Mouse (Mus musculus): ENCODE measurements around the gene Rara. TPM values are rescaled to one million over a fixed set of nuclear protein-coding genes. Genes with fewer than 3 reads are reported as not detected.

Rara gene
- polyA plus RNA-seq, 1 experiment = 37.0 TPM

DNA sequence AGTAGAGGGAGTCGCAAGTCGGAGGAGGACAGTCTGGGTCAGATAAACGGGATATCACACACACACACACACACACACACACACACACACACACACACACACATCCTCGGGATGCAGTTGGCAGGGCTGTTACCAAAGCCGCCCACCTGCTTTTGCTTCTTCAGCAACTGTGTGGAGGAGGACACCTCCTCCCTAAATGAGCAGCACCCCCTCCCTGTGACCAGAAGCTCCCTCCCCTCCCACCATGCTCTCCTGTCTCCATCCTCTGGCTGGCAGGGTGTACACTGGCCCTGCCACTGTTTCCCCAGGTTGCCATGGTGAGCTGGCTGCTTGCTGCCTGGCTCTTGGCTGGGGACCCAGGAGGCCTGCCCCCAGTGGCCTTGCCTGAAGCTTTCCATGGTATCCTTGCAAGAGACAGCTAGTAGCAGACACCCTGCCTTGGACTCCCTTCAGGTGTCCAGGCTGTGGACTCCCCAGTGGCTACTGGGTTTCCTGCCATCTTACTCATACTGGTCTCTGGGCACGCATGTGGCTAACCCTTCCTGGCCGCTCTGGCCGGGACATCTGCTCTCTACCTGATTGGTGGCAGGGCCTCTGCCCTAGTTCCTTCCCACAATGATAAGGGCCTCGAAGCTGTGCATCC is 39.0 kb downstream of the Rara start:
- no peak for TF ChIP-seq POLR2A (IDR thresholded peaks at IDR 0.05; ENCODE audit: low read depth, low read length)
- no peak for TF ChIP-seq CTCF (IDR thresholded peaks at IDR 0.05; ENCODE audit: extremely low read depth, insufficient read depth, insufficient read length, insufficient replicate concordance)
- H3K27ac ChIP-seq (ENCODE audit: insufficient read depth, low read length) = no peak overlapping the region
- no peak overlapping the region for H3K4me3 ChIP-seq (ENCODE audit: extremely low read depth, insufficient read depth, insufficient read length)
- DNase-seq (ENCODE audit: low read depth in 1 of 2, low spot score in 2 of 2) = no peak
- 69% methylated on average over 9 of the region's 9 CpGs for WGBS
- H3K36me3 ChIP-seq (ENCODE audit: control insufficient read depth, insufficient read depth, low read length) = peaks cover 34% of the 10 kb centered on the region
- H3K4me1 ChIP-seq (ENCODE audit: control insufficient read depth, insufficient read depth, insufficient read length) = peaks cover 30% of the 10 kb centered on the region
- H3K27me3 ChIP-seq (ENCODE audit: control insufficient read depth, insufficient read depth, low read length) = no peaks in the 10 kb centered on the region

DNA sequence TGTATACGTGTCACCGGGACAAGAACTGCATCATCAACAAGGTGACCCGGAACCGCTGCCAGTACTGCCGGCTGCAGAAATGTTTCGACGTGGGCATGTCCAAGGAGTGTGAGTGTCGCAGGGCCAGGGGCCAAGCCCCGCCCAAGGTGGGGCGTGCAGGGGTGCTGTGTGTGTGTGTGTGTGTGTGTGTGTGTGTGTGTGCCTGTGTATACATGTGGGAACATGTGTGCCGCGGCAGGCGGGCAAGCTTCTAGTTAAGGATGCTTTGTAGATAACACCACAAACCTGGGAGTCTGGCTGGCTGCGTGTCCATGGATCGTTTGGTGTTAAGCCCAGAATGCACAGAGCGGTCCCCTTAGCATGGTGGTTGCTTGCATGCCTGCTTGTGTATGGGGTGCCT is 40.5 kb downstream of the Rara start:
- no peak for DNase-seq (ENCODE audit: low read depth in 1 of 2, low spot score in 2 of 2)
- H3K27ac ChIP-seq (ENCODE audit: insufficient read depth, low read length) = no peak overlapping the region
- 93% methylated on average over 16 of the region's 16 CpGs for WGBS
- no peak overlapping the region for H3K4me3 ChIP-seq (ENCODE audit: extremely low read depth, insufficient read depth, insufficient read length)
- H3K36me3 ChIP-seq (ENCODE audit: control insufficient read depth, insufficient read depth, low read length) = peaks cover 44% of the 10 kb centered on the region
- TF ChIP-seq CTCF (IDR thresholded peaks at IDR 0.05; ENCODE audit: extremely low read depth, insufficient read depth, insufficient read length, insufficient replicate concordance) (no peak), POLR2A (IDR thresholded peaks at IDR 0.05; ENCODE audit: low read depth, low read length) (no peak)
- H3K4me1 ChIP-seq (ENCODE audit: control insufficient read depth, insufficient read depth, insufficient read length) = peaks cover 25% of the 10 kb centered on the region
- no peaks in the 10 kb centered on the region for H3K27me3 ChIP-seq (ENCODE audit: control insufficient read depth, insufficient read depth, low read length)

DNA sequence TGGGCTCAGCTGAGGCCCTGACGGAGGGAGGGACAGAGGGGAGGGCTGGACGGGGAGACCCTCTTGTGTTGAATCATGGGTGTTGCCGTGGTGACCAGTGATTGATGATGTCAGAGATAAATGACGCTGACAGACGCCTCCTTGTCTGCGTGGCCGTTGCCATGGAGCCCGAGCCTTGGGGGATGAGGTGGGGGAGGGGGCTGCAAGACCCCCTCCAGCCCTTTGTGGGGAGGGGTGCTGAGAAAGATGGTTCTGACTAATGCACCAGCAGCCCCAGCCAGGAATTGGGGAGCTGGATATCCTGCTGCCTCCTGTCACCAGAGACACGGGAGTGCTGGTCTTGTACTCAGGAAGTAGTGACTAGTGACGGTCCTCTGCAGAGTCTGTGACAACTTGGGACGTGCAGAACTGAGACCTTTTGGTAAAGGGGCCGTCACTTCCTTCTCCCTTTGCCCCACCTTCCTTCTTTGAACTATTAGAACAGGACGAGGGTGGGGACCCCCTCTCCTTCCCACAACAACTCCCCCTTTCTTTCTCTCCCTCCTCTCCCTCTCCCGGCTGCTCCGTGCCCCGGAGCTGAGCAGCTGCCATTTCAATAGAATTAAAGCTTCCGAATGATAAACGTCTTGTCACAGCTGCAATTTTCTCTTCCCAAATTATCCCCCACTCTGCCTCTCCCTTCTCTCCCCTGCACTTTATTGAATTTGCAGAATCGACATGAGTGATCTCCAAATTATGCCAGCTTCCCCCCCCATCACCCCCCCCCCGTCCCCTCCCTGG is 41.3 kb downstream of the Rara start:
- H3K4me3 ChIP-seq (ENCODE audit: extremely low read depth, insufficient read depth, insufficient read length) = no peak overlapping the region
- WGBS = 39% methylated on average over 20 of the region's 20 CpGs
- TF ChIP-seq CTCF (IDR thresholded peaks at IDR 0.05; ENCODE audit: extremely low read depth, insufficient read depth, insufficient read length, insufficient replicate concordance) (no peak), POLR2A (IDR thresholded peaks at IDR 0.05; ENCODE audit: low read depth, low read length) (no peak)
- peaks cover 18% of the 10 kb centered on the region for H3K4me1 ChIP-seq (ENCODE audit: control insufficient read depth, insufficient read depth, insufficient read length)
- H3K27ac ChIP-seq (ENCODE audit: insufficient read depth, low read length) = no peak overlapping the region
- H3K36me3 ChIP-seq (ENCODE audit: control insufficient read depth, insufficient read depth, low read length) = peaks cover 51% of the 10 kb centered on the region
- H3K27me3 ChIP-seq (ENCODE audit: control insufficient read depth, insufficient read depth, low read length) = no peaks in the 10 kb centered on the region
- DNase-seq (ENCODE audit: low read depth in 1 of 2, low spot score in 2 of 2) = no peak

DNA sequence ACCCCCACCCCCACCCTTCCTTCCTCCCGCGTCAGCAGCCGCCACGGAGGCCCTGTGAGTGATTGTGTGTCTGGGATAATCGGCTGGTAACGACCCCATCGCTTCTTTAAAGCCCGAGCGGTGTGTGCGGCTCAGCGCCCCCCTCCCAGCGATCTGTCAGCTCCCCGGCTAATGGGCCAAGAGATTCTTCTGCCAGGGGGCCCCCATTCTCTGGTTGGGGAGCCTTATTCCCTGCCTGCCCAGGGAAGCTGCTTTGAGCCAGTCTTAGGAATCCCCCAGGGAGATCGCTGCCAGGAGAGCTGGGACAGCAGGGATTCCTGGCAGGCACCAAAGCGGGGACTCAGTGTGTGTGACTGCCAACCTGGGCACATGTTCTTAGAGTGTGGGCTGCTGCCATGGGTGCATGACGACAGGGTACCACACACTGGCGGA is 41.9 kb downstream of the Rara start:
- Histone ChIP-seq H3K27me3 (ENCODE audit: control insufficient read depth, insufficient read depth, low read length) (no peaks in the 10 kb centered on the region), H3K4me3 (ENCODE audit: extremely low read depth, insufficient read depth, insufficient read length) (no peak overlapping the region), H3K4me1 (ENCODE audit: control insufficient read depth, insufficient read depth, insufficient read length) (peaks cover 11% of the 10 kb centered on the region; the same call in 1 of the 2 replicates), H3K27ac (ENCODE audit: insufficient read depth, low read length) (no peak overlapping the region), H3K36me3 (ENCODE audit: control insufficient read depth, insufficient read depth, low read length) (peaks cover 55% of the 10 kb centered on the region)
- TF ChIP-seq POLR2A (IDR thresholded peaks at IDR 0.05; ENCODE audit: low read depth, low read length) (no peak), CTCF (IDR thresholded peaks at IDR 0.05; ENCODE audit: extremely low read depth, insufficient read depth, insufficient read length, insufficient replicate concordance) (no peak)
- WGBS = 68% methylated on average over 17 of the region's 17 CpGs
- no peak for DNase-seq (ENCODE audit: low read depth in 1 of 2, low spot score in 2 of 2)

DNA sequence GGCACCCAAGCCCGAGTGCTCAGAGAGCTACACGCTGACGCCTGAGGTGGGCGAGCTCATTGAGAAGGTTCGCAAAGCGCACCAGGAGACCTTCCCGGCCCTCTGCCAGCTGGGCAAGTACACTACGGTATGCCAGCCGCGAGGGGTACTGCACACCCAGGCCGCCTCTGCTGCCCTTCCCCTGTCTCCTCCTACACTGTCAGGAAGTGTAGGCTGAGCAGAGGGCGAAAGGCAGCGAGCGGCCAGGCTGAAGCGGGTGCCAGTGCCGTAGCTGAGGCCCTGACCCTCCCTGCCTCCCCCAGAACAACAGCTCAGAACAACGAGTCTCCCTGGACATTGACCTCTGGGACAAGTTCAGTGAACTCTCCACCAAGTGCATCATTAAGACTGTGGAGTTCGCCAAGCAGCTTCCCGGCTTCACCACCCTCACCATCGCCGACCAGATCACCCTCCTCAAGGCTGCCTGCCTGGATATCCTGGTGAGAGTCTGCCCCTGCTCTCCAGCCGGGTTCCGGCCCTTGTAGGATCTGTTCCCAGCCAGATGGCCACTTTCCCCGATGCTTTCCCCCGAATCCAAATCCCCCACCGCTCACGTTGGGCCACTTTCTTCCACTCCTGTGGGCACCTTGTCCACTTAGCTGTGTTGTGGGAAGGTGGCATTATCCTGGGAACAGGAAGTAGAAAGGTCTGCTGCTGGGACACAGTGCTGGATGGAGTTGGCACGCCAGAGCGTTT is 42.7 kb downstream of the Rara start:
- DNase-seq (ENCODE audit: low read depth in 1 of 2, low spot score in 2 of 2) = no peak
- no peaks in the 10 kb centered on the region for H3K27me3 ChIP-seq (ENCODE audit: control insufficient read depth, insufficient read depth, low read length)
- WGBS = 85% methylated on average over 29 of the region's 29 CpGs
- TF ChIP-seq POLR2A (IDR thresholded peaks at IDR 0.05; ENCODE audit: low read depth, low read length) (no peak), CTCF (IDR thresholded peaks at IDR 0.05; ENCODE audit: extremely low read depth, insufficient read depth, insufficient read length, insufficient replicate concordance) (no peak)
- H3K36me3 ChIP-seq (ENCODE audit: control insufficient read depth, insufficient read depth, low read length) = peaks cover 55% of the 10 kb centered on the region
- 0 out of 2 replicates have a peak, but pooled peaks cover 4% of the 10 kb centered on the region for H3K4me1 ChIP-seq (ENCODE audit: control insufficient read depth, insufficient read depth, insufficient read length)
- H3K27ac ChIP-seq (ENCODE audit: insufficient read depth, low read length) = no peak overlapping the region
- no peak overlapping the region for H3K4me3 ChIP-seq (ENCODE audit: extremely low read depth, insufficient read depth, insufficient read length)

DNA sequence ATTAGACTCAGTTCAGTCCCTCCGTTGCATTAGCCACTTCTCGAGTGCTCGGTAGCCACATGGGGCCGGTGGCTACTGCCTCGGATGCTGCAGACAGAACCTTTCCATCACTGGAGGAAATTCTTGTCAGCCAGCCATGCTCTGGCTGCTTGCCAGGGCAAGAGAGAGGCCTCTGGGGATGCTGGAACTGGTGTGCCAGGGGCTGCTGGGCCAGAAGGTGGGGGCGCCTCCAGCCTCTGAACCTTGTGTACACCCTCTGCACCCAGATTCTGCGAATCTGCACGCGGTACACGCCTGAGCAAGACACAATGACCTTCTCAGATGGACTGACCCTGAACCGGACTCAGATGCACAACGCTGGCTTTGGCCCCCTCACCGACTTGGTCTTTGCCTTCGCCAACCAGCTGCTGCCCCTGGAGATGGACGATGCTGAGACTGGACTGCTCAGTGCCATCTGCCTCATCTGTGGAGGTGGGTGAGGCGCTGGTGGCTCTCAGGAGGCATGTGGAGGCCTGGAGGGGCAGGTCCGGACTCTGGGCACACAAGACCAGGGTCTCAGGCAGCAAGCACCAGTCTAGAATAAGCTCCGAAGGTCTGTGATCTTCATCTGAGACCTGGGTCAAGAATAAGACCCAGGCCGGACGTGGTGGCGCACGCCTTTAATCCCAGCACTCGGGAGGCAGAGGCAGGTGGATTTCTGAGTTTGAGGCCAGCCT is 43.9 kb downstream of the Rara start:
- no peaks in the 10 kb centered on the region for H3K27me3 ChIP-seq (ENCODE audit: control insufficient read depth, insufficient read depth, low read length)

More for the DNA sequence above, 43.9 kb downstream of the Rara start:
- TF ChIP-seq CTCF (IDR thresholded peaks at IDR 0.05; ENCODE audit: extremely low read depth, insufficient read depth, insufficient read length, insufficient replicate concordance) (no peak), POLR2A (IDR thresholded peaks at IDR 0.05; ENCODE audit: low read depth, low read length) (no peak)
- Histone ChIP-seq H3K4me3 (ENCODE audit: extremely low read depth, insufficient read depth, insufficient read length) (no peak overlapping the region), H3K27ac (ENCODE audit: insufficient read depth, low read length) (no peak overlapping the region), H3K36me3 (ENCODE audit: control insufficient read depth, insufficient read depth, low read length) (peaks cover 55% of the 10 kb centered on the region), H3K4me1 (ENCODE audit: control insufficient read depth, insufficient read depth, insufficient read length) (no peaks in the 10 kb centered on the region)
- WGBS = 86% methylated on average over 23 of the region's 23 CpGs
- no peak for DNase-seq (ENCODE audit: low read depth in 1 of 2, low spot score in 2 of 2)

Data from spleen, adult 2 months (tissue).